Mouse (Mus musculus) R1 (cell line): Measurements from ENCODE around the gene Olfr584.
A peak's percentile ranks its signal among the peaks of the same experiment; 100 is the strongest.

Experiments used
- DNase-seq: peaks from one replicate; pipeline ENCODE4 v3.0.0-alpha.2; 2018; ENCODE audit warnings: low read depth, low spot score

Gene Olfr584

DNA sequence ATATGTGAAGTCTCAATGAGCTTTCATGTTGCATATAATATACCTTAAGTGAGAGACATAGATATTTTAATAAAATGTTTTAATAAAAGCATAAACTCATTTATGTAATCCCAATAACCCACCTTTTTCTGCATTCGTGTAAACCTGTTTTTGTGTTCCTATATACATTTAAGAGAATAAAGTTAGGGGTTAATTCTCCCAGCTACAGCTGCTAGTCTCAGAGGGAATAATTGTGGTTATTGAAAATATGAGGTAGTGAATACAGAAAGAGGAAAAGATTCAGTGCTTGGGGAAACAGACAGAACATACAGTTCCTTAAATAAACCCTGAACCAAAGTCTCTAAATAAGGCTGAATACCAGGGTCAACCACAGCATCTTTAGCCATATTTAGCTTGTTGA lies at the start of gene Olfr584:
Gene Olfr584, plus strand, starts transcription at position 301 of the 400 bp plus-strand sequence.
- DNase-seq = no peak

DNA sequence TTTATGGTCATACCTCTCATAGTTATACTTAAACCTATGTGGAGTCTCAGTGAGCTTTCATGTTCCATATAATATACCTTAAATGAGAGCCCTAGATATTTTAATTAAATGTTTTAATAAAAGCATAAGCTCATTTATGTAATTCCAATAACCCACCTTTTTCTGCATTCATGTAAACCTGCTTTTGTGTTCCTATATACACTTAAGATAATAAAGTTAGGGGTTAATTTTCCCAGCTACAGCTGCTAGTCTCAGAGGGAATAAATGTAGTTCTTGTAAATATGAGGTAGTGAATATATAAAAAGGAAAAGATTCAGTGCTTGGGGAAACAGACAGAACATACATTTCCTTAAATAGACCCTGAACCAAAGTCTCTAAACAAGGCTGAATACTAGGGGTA lies 44.0 kb upstream of the Olfr584 start, which contains the start of gene Olfr582:
Gene Olfr582, plus strand, starts transcription at position 301 of the 400 bp plus-strand sequence.
- DNase-seq = no peak

DNA sequence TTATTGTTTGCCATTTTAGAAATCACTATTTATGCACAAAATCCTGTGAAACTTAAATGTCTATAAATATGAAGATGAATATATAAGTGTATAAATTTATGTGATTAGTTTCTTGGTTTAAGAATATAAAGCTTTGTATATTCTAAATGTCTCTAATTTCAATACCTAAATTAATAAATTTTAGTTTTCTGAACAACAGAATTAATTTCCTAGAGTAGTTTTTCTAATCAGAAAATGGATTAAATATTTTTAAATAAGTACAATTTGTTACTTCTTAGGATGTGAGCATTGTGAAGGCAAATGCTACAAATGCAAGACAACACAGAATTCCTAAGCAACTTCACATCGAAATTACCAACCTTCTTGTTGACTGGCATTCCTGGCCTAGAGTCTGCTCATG lies 30.7 kb upstream of the Olfr584 start, which contains the start of gene Olfr583:
Gene Olfr583, plus strand, starts transcription at position 301 of the 400 bp plus-strand sequence.
- no peak for DNase-seq

DNA sequence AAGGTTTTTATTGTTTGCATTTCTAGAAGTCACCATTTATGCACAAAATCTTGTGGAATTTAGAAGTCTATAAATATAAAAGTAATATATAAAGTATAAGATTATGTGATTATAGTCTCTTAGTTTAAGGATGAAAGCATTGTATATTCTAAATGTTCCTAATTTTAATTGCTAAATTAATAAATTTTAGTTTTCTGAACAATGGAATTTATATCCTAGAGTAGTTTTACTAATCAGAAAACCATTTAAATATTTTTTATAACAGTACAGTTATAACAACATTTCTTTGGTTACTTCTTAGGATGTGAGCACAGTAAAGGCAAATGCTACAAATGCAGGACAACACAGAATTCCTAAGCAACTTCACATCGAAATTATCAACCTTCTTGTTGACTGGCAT lies 15.7 kb downstream of the Olfr584 start, which contains the start of gene Olfr585:
Gene Olfr585, plus strand, starts transcription at position 301 of the 400 bp plus-strand sequence.
- no peak for DNase-seq

DNA sequence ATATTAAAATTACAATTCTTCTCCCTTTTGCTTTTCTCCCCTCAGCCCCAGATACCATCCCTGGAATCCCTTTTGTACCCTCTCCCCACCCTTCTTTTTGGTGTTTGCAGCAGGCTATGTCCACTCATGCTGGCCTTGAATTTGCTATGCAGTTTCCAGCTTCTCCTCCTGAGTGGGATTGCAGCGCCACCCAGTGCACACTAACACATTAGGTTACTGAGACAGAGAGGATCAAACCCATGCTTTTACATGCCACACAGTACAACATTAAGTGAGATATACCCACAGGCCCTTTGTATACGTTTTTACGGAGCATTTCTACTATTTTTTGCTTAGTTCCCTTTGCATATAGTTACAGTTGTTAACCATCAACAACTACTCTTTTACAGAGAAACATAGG lies 37.7 kb downstream of the Olfr584 start:
- DNase-seq = peak; percentile 12

DNA sequence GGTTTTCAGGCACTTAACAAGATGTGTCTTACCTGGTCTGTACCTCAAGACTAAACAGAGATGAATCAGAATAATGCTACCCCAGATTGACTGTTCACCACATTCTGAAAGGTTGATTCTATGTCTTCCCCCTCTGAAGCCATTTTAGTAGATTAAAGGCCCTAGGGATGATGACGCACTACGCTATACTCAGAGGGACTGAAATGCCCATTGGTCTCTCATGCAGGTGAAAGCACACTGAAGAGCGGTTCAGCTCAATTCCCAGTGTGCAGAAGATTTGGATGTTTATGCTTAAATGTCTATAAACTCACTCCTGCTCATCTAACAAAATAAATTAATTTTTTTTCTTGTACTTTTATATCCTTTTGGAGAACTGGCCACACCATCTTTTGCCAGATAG lies 43.9 kb downstream of the Olfr584 start, which contains the start of gene Olfr586:
Gene Olfr586, minus strand, starts transcription at position 101 of the 400 bp plus-strand sequence.
- DNase-seq = no peak
